Mouse (Mus musculus): ENCODE measurements around the gene Zan.

DNA sequence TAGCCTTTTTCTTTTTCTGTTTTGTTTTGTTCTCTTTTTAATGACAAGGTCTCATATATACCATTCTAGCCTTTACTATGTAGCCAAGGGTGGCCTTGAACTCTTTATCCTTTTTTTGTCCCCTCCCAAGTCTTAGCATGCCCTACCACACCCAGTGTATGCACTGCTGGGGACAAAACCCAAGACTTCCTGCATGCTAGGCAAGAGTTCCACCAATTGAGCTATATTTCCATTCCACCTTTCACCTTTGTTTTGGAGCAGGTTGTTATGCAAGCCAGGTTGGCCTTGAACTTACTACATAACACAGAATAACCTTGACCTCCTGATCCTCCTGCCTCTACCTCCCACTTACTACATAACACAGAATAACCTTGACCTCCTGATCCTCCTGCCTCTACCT, 31.3 kb downstream of the Zan start:
- TF ChIP-seq POLR2A (IDR thresholded peaks at IDR 0.05; ENCODE audit: extremely low read depth, insufficient read depth, low read length), result no peak
- TF ChIP-seq CTCF (IDR thresholded peaks at IDR 0.05; ENCODE audit: extremely low read depth, insufficient read depth, low read length), result no peak

Measured in cortical plate, adult 2 months (tissue).